Mouse (Mus musculus): ENCODE results near the gene Scn8a. TPM values are rescaled to one million over a fixed set of nuclear protein-coding genes. Genes with fewer than 3 reads are reported as not detected.
A peak's percentile ranks its signal among the peaks of the same experiment; 100 is the strongest.

Scn8a gene
- polyA plus RNA-seq, 1 experiment from 2014 or later, result 0.59 TPM

DNA sequence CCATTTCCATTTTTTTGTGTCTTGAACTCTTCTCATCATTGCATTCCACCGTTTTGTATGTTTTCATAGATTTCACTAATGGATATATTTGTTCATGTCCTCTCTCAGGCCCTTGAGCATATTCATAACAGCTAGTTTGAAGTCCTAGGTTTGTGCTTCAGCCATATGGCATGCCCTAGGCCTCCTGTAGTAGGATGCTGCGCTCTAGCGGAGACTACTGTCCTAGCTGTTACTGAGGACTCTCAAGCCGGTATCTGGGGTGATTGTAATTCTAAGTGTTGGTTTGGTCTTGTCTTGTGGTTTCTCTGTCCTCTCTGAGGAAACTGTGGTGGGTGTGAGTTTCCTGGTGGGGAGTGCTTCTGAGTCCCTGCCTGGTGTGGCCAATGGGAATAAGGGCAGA, 127.4 kb downstream of the Scn8a start:
- Histone ChIP-seq H3K4me1 (replicated peaks; ENCODE audit: control insufficient read depth, insufficient read depth, low read length) (no peaks in the 10 kb centered on the region), H3K27ac (ENCODE audit: low read depth, low read length) (no peak overlapping the region), H3K36me3 (ENCODE audit: control insufficient read depth, insufficient read depth) (no peaks in the 10 kb centered on the region), H3K27me3 (replicated peaks; ENCODE audit: control insufficient read depth, insufficient read depth, low read length) (no peaks in the 10 kb centered on the region), H3K4me2 (replicated peaks; ENCODE audit: low read depth) (no peak overlapping the region), H3K9ac (ENCODE audit: low read depth, low read length) (no peak overlapping the region), H3K9me3 (ENCODE audit: control insufficient read depth) (no peaks in the 10 kb centered on the region), H3K4me3 (ENCODE audit: low read depth, low read length) (no peak overlapping the region)
- no peak for ATAC-seq
- peak; percentile 87 for TF ChIP-seq CTCF (IDR thresholded peaks at IDR 0.05; ENCODE audit: low read depth)
- 33% methylated on average over 4 of the region's 4 CpGs for WGBS

DNA sequence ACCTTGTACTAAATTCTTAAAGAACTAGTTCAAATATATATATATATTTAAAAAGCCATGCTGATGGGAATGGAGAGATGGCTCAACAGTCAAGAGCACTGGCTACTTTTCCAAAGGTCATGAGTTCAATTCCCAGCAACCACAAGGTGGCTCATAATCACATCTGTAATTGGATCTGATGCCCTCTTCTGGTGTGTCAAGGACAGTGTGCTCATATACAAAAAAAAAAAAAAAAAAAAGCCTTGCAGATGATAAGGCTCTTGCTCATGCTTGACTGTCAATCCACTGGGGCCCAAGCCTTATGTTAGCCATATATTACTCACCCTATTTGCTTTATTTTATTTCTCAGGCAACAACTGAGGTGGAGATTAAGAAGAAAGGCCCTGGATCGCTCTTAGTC, 132.0 kb downstream of the Scn8a start:
- H3K36me3 ChIP-seq (ENCODE audit: control insufficient read depth, insufficient read depth), result no peaks in the 10 kb centered on the region
- 0 out of 2 replicates have a peak, but pooled peaks have one; percentile 7 for TF ChIP-seq CTCF (IDR thresholded peaks at IDR 0.05; ENCODE audit: low read depth)
- ATAC-seq, result peak; percentile 10; the same call in 1 of the 2 replicates
- no peak overlapping the region for H3K4me3 ChIP-seq (ENCODE audit: low read depth, low read length)
- WGBS, result 48% methylated on average over 1 of the region's 1 CpGs
- H3K4me1 ChIP-seq (replicated peaks; ENCODE audit: control insufficient read depth, insufficient read depth, low read length), result no peaks in the 10 kb centered on the region
- H3K27me3 ChIP-seq (replicated peaks; ENCODE audit: control insufficient read depth, insufficient read depth, low read length), result no peaks in the 10 kb centered on the region
- H3K9ac ChIP-seq (ENCODE audit: low read depth, low read length), result no peak overlapping the region
- H3K27ac ChIP-seq (ENCODE audit: low read depth, low read length), result no peak overlapping the region
- H3K9me3 ChIP-seq (ENCODE audit: control insufficient read depth), result no peaks in the 10 kb centered on the region
- no peak overlapping the region for H3K4me2 ChIP-seq (replicated peaks; ENCODE audit: low read depth)

DNA sequence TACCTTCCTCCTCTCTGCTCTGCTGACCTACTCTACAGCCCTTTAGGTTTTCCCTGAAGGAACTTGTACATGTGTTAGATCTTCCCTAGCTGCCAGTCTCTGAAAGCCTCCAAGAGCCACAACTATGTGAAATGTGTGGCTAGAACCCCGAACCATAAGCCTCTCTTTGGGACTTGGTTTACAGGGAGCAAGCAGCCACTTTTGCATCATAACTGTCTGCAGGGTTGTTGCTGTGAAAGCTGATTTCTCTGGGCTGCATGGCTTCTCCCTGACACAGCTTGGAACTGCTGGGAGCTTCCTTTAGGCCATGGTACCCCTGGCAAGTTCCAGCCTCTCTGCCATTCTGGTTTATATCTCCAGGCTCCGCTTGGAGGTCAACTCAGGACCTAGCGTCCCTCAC, 132.8 kb downstream of the Scn8a start:
- no peaks in the 10 kb centered on the region for H3K4me1 ChIP-seq (replicated peaks; ENCODE audit: control insufficient read depth, insufficient read depth, low read length)
- no peaks in the 10 kb centered on the region for H3K27me3 ChIP-seq (replicated peaks; ENCODE audit: control insufficient read depth, insufficient read depth, low read length)
- H3K9ac ChIP-seq (ENCODE audit: low read depth, low read length), result no peak overlapping the region
- WGBS, result 89% methylated on average over 3 of the region's 3 CpGs
- H3K36me3 ChIP-seq (ENCODE audit: control insufficient read depth, insufficient read depth), result no peaks in the 10 kb centered on the region
- ATAC-seq, result no peak
- TF ChIP-seq CTCF (IDR thresholded peaks at IDR 0.05; ENCODE audit: low read depth), result no peak
- H3K4me2 ChIP-seq (replicated peaks; ENCODE audit: low read depth), result no peak overlapping the region
- no peaks in the 10 kb centered on the region for H3K9me3 ChIP-seq (ENCODE audit: control insufficient read depth)
- no peak overlapping the region for H3K4me3 ChIP-seq (ENCODE audit: low read depth, low read length)
- no peak overlapping the region for H3K27ac ChIP-seq (ENCODE audit: low read depth, low read length)

DNA sequence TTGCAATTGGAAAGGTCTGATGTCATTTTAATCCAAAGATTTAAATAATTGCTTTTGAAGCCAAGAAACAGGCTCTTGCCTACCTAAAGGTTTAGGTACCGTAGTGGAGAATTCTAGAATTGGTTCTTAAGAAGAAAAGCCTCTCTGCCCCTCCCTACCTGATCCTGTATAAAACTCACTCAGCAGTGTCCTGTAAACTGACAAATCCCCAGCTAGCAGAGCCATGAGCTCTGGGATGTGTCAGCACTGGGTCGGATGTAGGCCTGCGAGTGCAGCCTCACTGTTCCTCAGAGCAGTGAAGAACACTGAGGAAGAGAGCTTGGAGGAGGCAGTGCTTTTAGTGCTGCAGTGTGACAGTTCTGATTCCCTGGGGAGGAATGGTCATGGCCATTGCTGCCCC, 134.9 kb downstream of the Scn8a start:
- no peak overlapping the region for H3K9ac ChIP-seq (ENCODE audit: low read depth, low read length)
- no peak for ATAC-seq
- WGBS, result 77% methylated on average over 3 of the region's 3 CpGs
- H3K27ac ChIP-seq (ENCODE audit: low read depth, low read length), result no peak overlapping the region
- H3K9me3 ChIP-seq (ENCODE audit: control insufficient read depth), result no peaks in the 10 kb centered on the region
- no peaks in the 10 kb centered on the region for H3K27me3 ChIP-seq (replicated peaks; ENCODE audit: control insufficient read depth, insufficient read depth, low read length)
- H3K4me1 ChIP-seq (replicated peaks; ENCODE audit: control insufficient read depth, insufficient read depth, low read length), result no peaks in the 10 kb centered on the region
- TF ChIP-seq CTCF (IDR thresholded peaks at IDR 0.05; ENCODE audit: low read depth), result no peak
- H3K4me2 ChIP-seq (replicated peaks; ENCODE audit: low read depth), result no peak overlapping the region
- no peaks in the 10 kb centered on the region for H3K36me3 ChIP-seq (ENCODE audit: control insufficient read depth, insufficient read depth)
- H3K4me3 ChIP-seq (ENCODE audit: low read depth, low read length), result no peak overlapping the region

DNA sequence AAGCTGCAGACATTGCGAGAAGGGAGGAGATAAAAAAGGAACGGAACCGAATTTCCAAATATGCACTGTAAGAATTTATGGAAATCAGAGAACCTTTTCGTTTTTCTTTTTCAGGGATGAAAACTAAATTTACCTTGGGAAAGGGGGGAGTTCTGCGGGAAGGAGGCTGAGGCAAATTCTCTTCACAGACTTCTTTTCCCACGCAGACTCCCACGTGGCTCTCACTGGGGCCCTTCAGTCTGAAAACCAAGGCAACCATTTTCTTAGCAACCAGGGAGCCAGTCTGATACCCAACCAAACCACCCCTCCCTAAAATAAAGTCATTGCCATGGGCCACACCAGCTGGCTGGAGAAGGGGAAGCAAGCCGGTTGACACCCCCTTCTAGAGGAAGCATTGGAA, 136.1 kb downstream of the Scn8a start:
- no peak overlapping the region for H3K27ac ChIP-seq (ENCODE audit: low read depth, low read length)
- no peaks in the 10 kb centered on the region for H3K27me3 ChIP-seq (replicated peaks; ENCODE audit: control insufficient read depth, insufficient read depth, low read length)
- H3K4me1 ChIP-seq (replicated peaks; ENCODE audit: control insufficient read depth, insufficient read depth, low read length), result no peaks in the 10 kb centered on the region
- no peaks in the 10 kb centered on the region for H3K36me3 ChIP-seq (ENCODE audit: control insufficient read depth, insufficient read depth)
- no peak for TF ChIP-seq CTCF (IDR thresholded peaks at IDR 0.05; ENCODE audit: low read depth)
- no peak overlapping the region for H3K9ac ChIP-seq (ENCODE audit: low read depth, low read length)
- no peak overlapping the region for H3K4me2 ChIP-seq (replicated peaks; ENCODE audit: low read depth)
- H3K9me3 ChIP-seq (ENCODE audit: control insufficient read depth), result no peaks in the 10 kb centered on the region
- H3K4me3 ChIP-seq (ENCODE audit: low read depth, low read length), result no peak overlapping the region
- WGBS, result 84% methylated on average over 8 of the region's 8 CpGs
- ATAC-seq, result no peak

DNA sequence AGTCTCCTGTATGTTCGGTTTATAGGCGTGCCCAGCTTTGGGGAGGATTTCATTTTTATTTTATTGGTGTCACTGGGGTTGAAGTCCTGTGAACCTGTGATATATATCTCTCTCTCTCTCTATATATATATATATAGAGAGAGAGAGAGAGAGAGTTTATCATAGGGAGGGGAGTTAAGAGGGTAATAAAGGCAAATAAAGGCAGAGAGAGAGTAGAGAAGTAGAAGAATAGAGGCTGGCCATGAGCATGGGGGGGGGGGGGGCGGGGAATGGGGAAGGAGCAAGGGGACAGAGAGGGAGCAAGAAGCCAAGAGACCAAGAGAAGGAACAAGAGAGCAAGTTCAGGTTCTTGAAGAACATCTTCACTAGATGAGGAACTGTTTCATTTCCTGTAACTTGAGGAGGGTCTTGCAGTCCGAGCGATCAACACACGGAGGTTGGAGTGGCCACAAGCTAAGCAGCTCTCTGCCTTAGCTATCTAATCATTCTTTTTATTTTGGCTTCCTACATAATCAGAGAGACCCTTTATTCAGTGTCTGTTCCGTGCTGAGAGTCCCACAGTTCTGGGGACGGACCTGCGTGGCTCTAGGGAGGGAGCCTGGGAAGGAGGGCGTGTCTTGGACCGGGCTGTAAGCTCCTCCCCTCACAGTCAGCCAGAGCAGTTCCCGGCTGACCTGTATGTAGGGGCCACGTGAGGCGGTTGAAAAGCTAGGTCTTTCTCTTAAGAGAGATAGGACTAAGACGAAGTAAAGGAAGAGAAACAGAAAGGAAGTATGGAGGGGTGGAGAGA, 136.8 kb downstream of the Scn8a start:
- H3K9me3 ChIP-seq (ENCODE audit: control insufficient read depth), result no peaks in the 10 kb centered on the region
- H3K4me1 ChIP-seq (replicated peaks; ENCODE audit: control insufficient read depth, insufficient read depth, low read length), result no peaks in the 10 kb centered on the region
- peak overlapping the region; percentile 33 for H3K4me3 ChIP-seq (ENCODE audit: low read depth, low read length)
- H3K4me2 ChIP-seq (replicated peaks; ENCODE audit: low read depth), result peak overlapping the region; percentile 67
- peak; percentile 78 for ATAC-seq
- H3K27me3 ChIP-seq (replicated peaks; ENCODE audit: control insufficient read depth, insufficient read depth, low read length), result no peaks in the 10 kb centered on the region
- no peaks in the 10 kb centered on the region for H3K36me3 ChIP-seq (ENCODE audit: control insufficient read depth, insufficient read depth)
- H3K9ac ChIP-seq (ENCODE audit: low read depth, low read length), result no peak overlapping the region
- 5% methylated on average over 14 of the region's 15 CpGs for WGBS
- H3K27ac ChIP-seq (ENCODE audit: low read depth, low read length), result no peak overlapping the region
- no peak for TF ChIP-seq CTCF (IDR thresholded peaks at IDR 0.05; ENCODE audit: low read depth)
